In genomic region chr5:90655891-90656290, GRCm38 (mm10) we compare ENCODE assay signal across 24 mouse cellular contexts. TPM values are rescaled to one million over a fixed set of nuclear protein-coding genes. Genes with fewer than 3 reads are reported as not detected.
DNase-seq lines count a peak whose midpoint lies in the region; ATAC-seq and TF ChIP-seq lines count a peak whose summit lies in the region.
"Had no signal": no experiment of that assay in that cellular context is flagged by ENCODE, and none has a peak within 500 bp of the region (broad histone marks: within the 10 kb centered on the region; RNA-seq: fewer than 3 reads in every experiment).

No protein-coding gene starts in this region.

- no peaks in the 10 kb centered on the region for H3K27me3 ChIP-seq in forebrain, embryonic 15.5 days
- no peaks in the 10 kb centered on the region for H3K27me3 ChIP-seq in forebrain, embryonic 12.5 days
- H3K27me3 ChIP-seq in limb, embryonic 14.5 days (ENCODE audit: control insufficient read depth, insufficient read depth, low read length) = no peaks in the 10 kb centered on the region
- H3K27me3 ChIP-seq in limb, embryonic 10.5 days (ENCODE audit: low read depth, poor library complexity, severe bottlenecking) = no peaks in the 10 kb centered on the region
- peaks cover 9% of the 10 kb centered on the region for H3K27me3 ChIP-seq in embryonic facial prominence, embryonic 15.5 days
- H3K27me3 ChIP-seq: CH12.LX; liver, embryonic 12.5 days had no signal

- H3K9me3 ChIP-seq in forebrain, embryonic 15.5 days = no peaks in the 10 kb centered on the region
- no peaks in the 10 kb centered on the region for H3K9me3 ChIP-seq in forebrain, embryonic 12.5 days
- no peaks in the 10 kb centered on the region for H3K9me3 ChIP-seq in limb, embryonic 14.5 days (ENCODE audit: control insufficient read depth, low read length)
- no peaks in the 10 kb centered on the region for H3K9me3 ChIP-seq in limb, embryonic 10.5 days (replicated peaks)
- H3K9me3 ChIP-seq in embryonic facial prominence, embryonic 15.5 days (replicated peaks) = no peaks in the 10 kb centered on the region
- H3K9me3 ChIP-seq: liver, embryonic 12.5 days; midbrain, embryonic 10.5 days had no signal

- H3K4me2 ChIP-seq in forebrain, embryonic 15.5 days (replicated peaks) = no peak overlapping the region
- no peak overlapping the region for H3K4me2 ChIP-seq in forebrain, embryonic 12.5 days
- H3K4me2 ChIP-seq in limb, embryonic 14.5 days (replicated peaks; ENCODE audit: low read depth, low read length, severe bottlenecking) = no peak overlapping the region
- peak overlapping the region; percentile 23 for H3K4me2 ChIP-seq in embryonic facial prominence, embryonic 15.5 days (replicated peaks)
- H3K4me2 ChIP-seq: liver, embryonic 12.5 days had no signal

- H3K4me3 ChIP-seq in forebrain, embryonic 15.5 days = peak overlapping the region; percentile 2; the same call in 1 of the 2 replicates
- H3K4me3 ChIP-seq in forebrain, embryonic 12.5 days (replicated peaks) = no peak overlapping the region
- no peak overlapping the region for H3K4me3 ChIP-seq in limb, embryonic 14.5 days (replicated peaks; ENCODE audit: low read length)
- H3K4me3 ChIP-seq in limb, embryonic 10.5 days = no peak overlapping the region
- no peak overlapping the region; the same call in 1 of the 2 replicates for H3K4me3 ChIP-seq in embryonic facial prominence, embryonic 15.5 days (replicated peaks)
- H3K4me3 ChIP-seq: left cerebral cortex, adult 2 months; liver, embryonic 12.5 days; midbrain, embryonic 10.5 days had no signal

- H3K27ac ChIP-seq in forebrain, embryonic 15.5 days (replicated peaks) = no peak overlapping the region
- no peak overlapping the region for H3K27ac ChIP-seq in forebrain, embryonic 12.5 days
- no peak overlapping the region for H3K27ac ChIP-seq in limb, embryonic 14.5 days (replicated peaks; ENCODE audit: low read depth, low read length)
- H3K27ac ChIP-seq in limb, embryonic 10.5 days = no peak overlapping the region
- no peak overlapping the region for H3K27ac ChIP-seq in embryonic facial prominence, embryonic 15.5 days (replicated peaks)
- H3K27ac ChIP-seq: left cerebral cortex, adult 2 months; liver, embryonic 12.5 days; midbrain, embryonic 10.5 days had no signal

- TF ChIP-seq POLR2A in limb, embryonic 14.5 days (IDR thresholded peaks at IDR 0.05; ENCODE audit: borderline replicate concordance, extremely low read depth, insufficient read depth, insufficient read length) = no peak

- no peaks in the 10 kb centered on the region for H3K36me3 ChIP-seq in forebrain, embryonic 15.5 days
- H3K36me3 ChIP-seq in forebrain, embryonic 12.5 days (replicated peaks) = no peaks in the 10 kb centered on the region
- no peaks in the 10 kb centered on the region for H3K36me3 ChIP-seq in limb, embryonic 14.5 days (ENCODE audit: control insufficient read depth, insufficient read depth, low read length)
- no peaks in the 10 kb centered on the region for H3K36me3 ChIP-seq in limb, embryonic 10.5 days
- H3K36me3 ChIP-seq in embryonic facial prominence, embryonic 15.5 days = no peaks in the 10 kb centered on the region
- H3K36me3 ChIP-seq: liver, embryonic 12.5 days; midbrain, embryonic 10.5 days had no signal

- H3K4me1 ChIP-seq in forebrain, embryonic 15.5 days = no peaks in the 10 kb centered on the region
- H3K4me1 ChIP-seq in forebrain, embryonic 12.5 days = no peaks in the 10 kb centered on the region
- no peaks in the 10 kb centered on the region for H3K4me1 ChIP-seq in limb, embryonic 14.5 days (ENCODE audit: control insufficient read depth, insufficient read depth, low read length)
- H3K4me1 ChIP-seq in limb, embryonic 10.5 days = peaks cover 4% of the 10 kb centered on the region; the same call in 1 of the 2 replicates
- 0 out of 2 replicates have a peak, but pooled peaks cover 6% of the 10 kb centered on the region for H3K4me1 ChIP-seq in embryonic facial prominence, embryonic 15.5 days
- H3K4me1 ChIP-seq: liver, embryonic 12.5 days had no signal

- intact Hi-C loops in left cerebral cortex, postnatal 36 days (cut with DNase I) = no loop called here

- peak; percentile 25 for DNase-seq in limb, embryonic 14.5 days (ENCODE audit: low spot score)
- DNase-seq in limb, embryonic 10.5 days (ENCODE audit: low spot score) = no peak
- DNase-seq in Muller cell, postnatal 12 days (ENCODE audit: inconsistent ontology term) = peak; percentile 87
- no peak for DNase-seq in left cerebral cortex, postnatal 36 days (ENCODE audit: low spot score in 2 of 2)
- DNase-seq: adrenal gland, postnatal 36 days; cerebellum, adult 18-20 months; cerebellum, postnatal 25 days; gastrocnemius, postnatal 36 days; kidney, postnatal 36 days; lung, adult 2 months; lung, postnatal 4 days; right cerebral cortex, postnatal 25 days; thymus, postnatal 4 days had no signal

- ATAC-seq in forebrain, embryonic 15.5 days (replicated peaks) = no peak
- ATAC-seq in forebrain, embryonic 12.5 days (ENCODE audit: low FRiP score) = no peak
- ATAC-seq in limb, embryonic 14.5 days (ENCODE audit: low FRiP score, low read depth) = no peak
- no peak for ATAC-seq in embryonic facial prominence, embryonic 15.5 days (ENCODE audit: insufficient number of reproducible peaks, low FRiP score, low TSS enrichment, low read depth)
- ATAC-seq in megakaryocyte, adult 5-6 weeks (ENCODE audit: poor library complexity, severe bottlenecking) = no peak
- ATAC-seq: intestine, postnatal 0 days; liver, embryonic 12.5 days had no signal

- WGBS in forebrain, embryonic 15.5 days = 44% methylated on average over 13 of the region's 13 CpGs
- WGBS in forebrain, embryonic 12.5 days = 61% methylated on average over 13 of the region's 13 CpGs
- WGBS in limb, embryonic 14.5 days = 52% methylated on average over 13 of the region's 13 CpGs
- WGBS in limb, embryonic 10.5 days = 75% methylated on average over 13 of the region's 13 CpGs
- WGBS in embryonic facial prominence, embryonic 15.5 days = 15% methylated on average over 13 of the region's 13 CpGs

- no peak overlapping the region for H3K9ac ChIP-seq in forebrain, embryonic 15.5 days (replicated peaks)
- H3K9ac ChIP-seq in forebrain, embryonic 12.5 days = no peak overlapping the region
- H3K9ac ChIP-seq in limb, embryonic 14.5 days (ENCODE audit: low read depth, low read length, severe bottlenecking) = no peak overlapping the region
- no peak overlapping the region for H3K9ac ChIP-seq in embryonic facial prominence, embryonic 15.5 days
- H3K9ac ChIP-seq: liver, embryonic 12.5 days had no signal

RNA-seq across cellular contexts. Expression of gene Rassf6, which starts 15.4 kb away (rescaled TPM):
- 0.14 and 0.43 TPM in 2 replicates for polyA plus RNA-seq in forebrain, embryonic 15.5 days (2015; fragmentation: Nextera tagmentation; extraction: Ambion mirVana)
- polyA plus RNA-seq in forebrain, embryonic 12.5 days (2016; fragmentation: Nextera tagmentation; extraction: Ambion mirVana) = 0.62 and 1.0 TPM in 2 replicates
- 1.1 and 1.2 TPM in 2 replicates for polyA plus RNA-seq in limb, embryonic 14.5 days (2012; rRNA removed)
- polyA plus RNA-seq in limb, embryonic 14.5 days (2014; fragmentation: Nextera tagmentation; extraction: Ambion mirVana) = 3.3 and 4.9 TPM in 2 replicates
- polyA plus RNA-seq in limb, embryonic 10.5 days (2016; fragmentation: Nextera tagmentation; extraction: Ambion mirVana) = 0.41 and 0.73 TPM in 2 replicates
- polyA plus RNA-seq in embryonic facial prominence, embryonic 15.5 days (2015; fragmentation: Nextera tagmentation; extraction: Ambion mirVana) = 3.8 and 4.3 TPM in 2 replicates
- total RNA-seq in left cerebral cortex, postnatal 36 days (2021) = 1 to 10 TPM in 1 of 2 experiments, under 1 TPM in 1; 0.97 to 1.4 TPM
- total RNA-seq in megakaryocyte, adult 5-6 weeks (2015) = not detected in 2 replicates
- total RNA-seq in megakaryocyte, adult 5-6 weeks (2017) = not detected in 2 replicates
- total RNA-seq: gastrocnemius, postnatal 36 days; heart, adult 8-10 months; MEL had no signal
- polyA plus RNA-seq: midbrain, embryonic 10.5 days had no signal

Comparison
In these comparisons a context has a peak if more than half of its experiments do, and no peak if none do; other contexts are left out.
1. DNase-seq: peak in limb, embryonic 14.5 days (single experiment) and Muller cell, postnatal 12 days (single experiment); none in limb, embryonic 10.5 days (single experiment) and left cerebral cortex, postnatal 36 days (0 of 2).